Mouse (Mus musculus) CH12.LX (cell line): ENCODE data around the gene Rcan2. TPM values are rescaled to one million over a fixed set of nuclear protein-coding genes. Genes with fewer than 3 reads are reported as not detected.

ENCODE experiments used
- DNase-seq: peaks from one replicate; pipeline ENCODE4 v3.0.0-alpha.2; 2013; ENCODE audit errors: extremely low read depth
- H3K27ac ChIP-seq: 2 replicates; pipeline ENCODE4 v1.5.1; 2012; ENCODE audit warnings: low read depth, mild to moderate bottlenecking, control low read depth, moderate library complexity; ENCODE audit not compliant: insufficient read depth
- H3K27me3 ChIP-seq: replicated peaks from 2 replicates; pipeline ENCODE3; 2012; ENCODE audit warnings: inconsistent platforms
- H3K36me3 ChIP-seq, 2 experiments: replicated peaks in 1 of 2; 2 replicates each; pipeline versions ENCODE3 to v1.6.1; 2012; ENCODE audit warnings: inconsistent platforms in 1 of 2, low read length in 1 of 2, mild to moderate bottlenecking in 1 of 2, mixed read lengths in 1 of 2, moderate library complexity in 1 of 2; ENCODE audit not compliant: control insufficient read depth in 1 of 2, insufficient read depth in 1 of 2
- H3K4me1 ChIP-seq, 2 experiments: 2 replicates each; pipeline ENCODE4 v1.6.1; 2012; ENCODE audit warnings: inconsistent platforms in 1 of 2, moderate library complexity in 1 of 2; ENCODE audit not compliant: insufficient read depth in 2 of 2, control insufficient read depth in 1 of 2
- H3K4me2 ChIP-seq: 2 replicates; pipeline ENCODE4 v1.6.1; 2012; ENCODE audit warnings: low read depth, mild to moderate bottlenecking, control low read depth; ENCODE audit not compliant: poor library complexity, insufficient read depth, severe bottlenecking
- H3K4me3 ChIP-seq, 3 experiments: fragments of 150-350 bp in 1 of 3; sonication (generic) in 1 of 3; replicated peaks in 1 of 3; 2 replicates each; pipeline versions ENCODE3 to v1.5.1; 2011 to 2012; ENCODE audit warnings: low read depth in 2 of 3, low read length in 2 of 3, mild to moderate bottlenecking in 2 of 3, moderate library complexity in 2 of 3, control low read depth in 1 of 3, improper control_type of control experiment in 1 of 3, inconsistent platforms in 1 of 3, mixed read lengths in 1 of 3; ENCODE audit not compliant: poor library complexity in 1 of 3
- H3K79me2 ChIP-seq: replicated peaks from 2 replicates; pipeline ENCODE4 v1.6.1; 2012; ENCODE audit warnings: mild to moderate bottlenecking, moderate library complexity; ENCODE audit not compliant: control insufficient read depth, poor library complexity, insufficient read depth, severe bottlenecking; ENCODE audit errors: extremely low read depth
- H3K9ac ChIP-seq: 2 replicates; pipeline ENCODE4 v1.6.1; 2012; ENCODE audit warnings: low read depth, mild to moderate bottlenecking, control low read depth, moderate library complexity; ENCODE audit not compliant: insufficient read depth
- H3K9me3 ChIP-seq: replicated peaks from 2 replicates; pipeline ENCODE3; 2012; ENCODE audit warnings: low read length, inconsistent platforms, mixed read lengths
- CHD2 ChIP-seq: IDR thresholded peaks from 2 replicates; pipeline ENCODE4 v1.6.1; 2011; ENCODE audit warnings: low read length, improper control_type of control experiment
- CTCF ChIP-seq, 2 experiments: IDR thresholded peaks in 1 of 2; conservative IDR thresholded peaks in 1 of 2; 2 replicates each; pipeline ENCODE4 v1.5.1; 2011 to 2012; ENCODE audit warnings: low read depth in 2 of 2, low read length in 2 of 2, improper control_type of control experiment in 1 of 2, inconsistent platforms in 1 of 2, mild to moderate bottlenecking in 1 of 2, moderate library complexity in 1 of 2
- EP300 ChIP-seq: IDR thresholded peaks from 2 replicates; pipeline ENCODE4 v1.6.1; 2011; ENCODE audit warnings: low read length, improper control_type of control experiment
- GABPA ChIP-seq: IDR thresholded peaks from 2 replicates; pipeline ENCODE4 v1.6.1; 2012; ENCODE audit warnings: low read depth, low read length, improper control_type of control experiment, inconsistent platforms; ENCODE audit not compliant: insufficient replicate concordance
- HCFC1 ChIP-seq: IDR thresholded peaks from 2 replicates; pipeline ENCODE4 v1.6.1; 2012; ENCODE audit warnings: low read depth, mild to moderate bottlenecking, inconsistent platforms, low read length, improper control_type of control experiment
- JUN ChIP-seq: IDR thresholded peaks from 2 replicates; pipeline ENCODE4 v1.6.1; 2011; ENCODE audit warnings: low read depth, mild to moderate bottlenecking, low read length, improper control_type of control experiment, moderate library complexity; ENCODE audit not compliant: insufficient read depth
- JUND ChIP-seq: conservative IDR thresholded peaks from 2 replicates; pipeline ENCODE4 v1.6.1; 2011; ENCODE audit warnings: low read depth, low read length, improper control_type of control experiment
- MAFK ChIP-seq: IDR thresholded peaks from 2 replicates; pipeline ENCODE4 v1.6.1; 2011; ENCODE audit warnings: low read length, improper control_type of control experiment; ENCODE audit not compliant: insufficient replicate concordance
- MEF2A ChIP-seq: IDR thresholded peaks from 2 replicates; pipeline ENCODE4 v1.6.1; 2014; ENCODE audit warnings: low read depth, mild to moderate bottlenecking, inconsistent platforms, low read length, improper control_type of control experiment, borderline replicate concordance
- MXI1 ChIP-seq: IDR thresholded peaks from 2 replicates; pipeline ENCODE4 v1.6.1; 2011; ENCODE audit warnings: mild to moderate bottlenecking, low read depth, low read length, improper control_type of control experiment
- MYC ChIP-seq: IDR thresholded peaks from 2 replicates; pipeline ENCODE4 v1.6.1; 2011; ENCODE audit warnings: low read depth, mild to moderate bottlenecking, improper control_type of control experiment, low read length
- NELFE ChIP-seq: IDR thresholded peaks from 2 replicates; pipeline ENCODE4 v1.6.1; 2011; ENCODE audit warnings: low read depth, low read length, improper control_type of control experiment
- PAX5 ChIP-seq: IDR thresholded peaks from 2 replicates; pipeline ENCODE4 v1.6.1; 2012; ENCODE audit warnings: low read length, inconsistent platforms, mixed read lengths
- POLR2A ChIP-seq: IDR thresholded peaks from 2 replicates; pipeline ENCODE4 v1.6.1; 2011; ENCODE audit warnings: low read depth, mild to moderate bottlenecking, improper control_type of control experiment, low read length
- POLR2AphosphoS2 ChIP-seq: IDR thresholded peaks from 2 replicates; pipeline ENCODE4 v1.6.1; 2011; ENCODE audit warnings: low read depth, low read length, improper control_type of control experiment
- RAD21 ChIP-seq: IDR thresholded peaks from 2 replicates; pipeline ENCODE4 v1.6.1; 2011; ENCODE audit warnings: low read depth, mild to moderate bottlenecking, low read length, improper control_type of control experiment, moderate library complexity
- SIN3A ChIP-seq: IDR thresholded peaks from 2 replicates; pipeline ENCODE4 v1.6.1; 2012; ENCODE audit warnings: low read length, improper control_type of control experiment, inconsistent platforms
- SMC3 ChIP-seq: IDR thresholded peaks from 2 replicates; pipeline ENCODE4 v1.6.1; 2011; ENCODE audit warnings: low read depth, low read length, improper control_type of control experiment
- TBP ChIP-seq: conservative IDR thresholded peaks from 2 replicates; pipeline ENCODE4 v1.6.1; 2011; ENCODE audit warnings: low read depth, low read length, improper control_type of control experiment
- TCF12 ChIP-seq: IDR thresholded peaks from 2 replicates; pipeline ENCODE4 v1.6.1; 2014; ENCODE audit warnings: low read depth, mild to moderate bottlenecking, inconsistent platforms, low read length, improper control_type of control experiment
- UBTF ChIP-seq: IDR thresholded peaks from 2 replicates; pipeline ENCODE4 v1.6.1; 2012; ENCODE audit warnings: low read depth, mild to moderate bottlenecking, inconsistent platforms, low read length, improper control_type of control experiment, moderate library complexity
- USF1 ChIP-seq: IDR thresholded peaks from 2 replicates; pipeline ENCODE4 v1.6.1; 2014; ENCODE audit warnings: low read depth, mild to moderate bottlenecking, inconsistent platforms, low read length, improper control_type of control experiment
- USF2 ChIP-seq: conservative IDR thresholded peaks from 2 replicates; pipeline ENCODE4 v1.6.1; 2011; ENCODE audit warnings: low read depth, low read length, improper control_type of control experiment
- ZC3H11A ChIP-seq: IDR thresholded peaks from 2 replicates; pipeline ENCODE4 v1.6.1; 2012; ENCODE audit warnings: low read depth, mild to moderate bottlenecking, inconsistent platforms, low read length, improper control_type of control experiment
- ZKSCAN1 ChIP-seq: IDR thresholded peaks from 2 replicates; pipeline ENCODE4 v1.6.1; 2012; ENCODE audit warnings: low read depth, inconsistent platforms, low read length, improper control_type of control experiment, borderline replicate concordance
- dilution Hi-C: fragments of 300-500 bp; cut with MboI; formaldehyde crosslinking; loops from 2 replicates; pipeline ENCODE4 v1.14.3; 2020; ENCODE audit warnings: low sequenced_read_pairs; ENCODE audit not compliant: extremely low pct_unique_long_range_greater_than_20kb, extremely low pct_ligation_motif_present
- in situ Hi-C: fragments of 300-500 bp; cut with MboI; formaldehyde crosslinking; loops from 3 replicates; pipeline ENCODE4 v1.14.3; 2019; ENCODE audit warnings: low sequenced_read_pairs, low pct_ligation_motif_present, low pct_unique_long_range_greater_than_20kb, mixed read lengths
- polyA plus RNA-seq: library from polyadenylated mRNA; unstranded; fragments of >175 nt; gene quantifications from 2 replicates; pipeline ENCODE4 v1.2.1, GENCODE M21; 2012; ENCODE audit warnings: low read depth; ENCODE audit not compliant: insufficient read length
- total RNA-seq, 2 experiments: library from RNA; depleted of rRNA; stranded (reverse); fragments of 300-350 nt in 1 of 2; fragments of >200 nt in 1 of 2; gene quantifications; 2 replicates each; pipeline ENCODE4 v1.2.3; 2012 to 2014

Gene Rcan2
- total and polyA plus RNA-seq, 3 experiments = 0.32 to 1.5 TPM; not detected in 1

- Histone ChIP-seq H3K36me3 (no peaks in the 10 kb centered on the region), H3K27me3 (peaks cover 78% of the 10 kb centered on the region), H3K9ac (no peak overlapping the region), H3K4me2 (no peak overlapping the region), H3K27ac (no peak overlapping the region), H3K9me3 (peaks cover 11% of the 10 kb centered on the region), H3K79me2 (no peaks in the 10 kb centered on the region), H3K4me3 (no peak overlapping the region), H3K4me1 (no peaks in the 10 kb centered on the region)
- dilution Hi-C loops = no loop called here
- in situ Hi-C loops = no loop called here
- no peak for DNase-seq
- TF ChIP-seq PAX5 = no peak
- TF ChIP-seq ZKSCAN1 = no peak
- TF ChIP-seq CTCF (conservative IDR thresholded peaks at IDR 0.05 in 1 of 2, IDR thresholded peaks at IDR 0.05 in 1 of 2; ENCODE audit: low read depth in 2 of 2, low read length in 2 of 2) = no peak
- no peak for TF ChIP-seq POLR2AphosphoS2
- TF ChIP-seq SMC3 = no peak
- TF ChIP-seq SIN3A = no peak
- no peak for TF ChIP-seq MYC
- no peak for TF ChIP-seq JUND
- no peak for TF ChIP-seq NELFE
- TF ChIP-seq GABPA = no peak
- TF ChIP-seq UBTF = no peak
- TF ChIP-seq POLR2A = no peak
- TF ChIP-seq USF2 = no peak
- no peak for TF ChIP-seq MAFK
- TF ChIP-seq MXI1 = no peak
- no peak for TF ChIP-seq TBP
- TF ChIP-seq TCF12 = no peak
These were observed 260.2 kb downstream of the Rcan2 start for GRCm38 (mm10) chr17:44061289-44061890.

GRCm38 (mm10) chr17:44068876-44069275 is 267.7 kb downstream of the Rcan2 start:
- in situ Hi-C loops = no loop called here
- no peak for DNase-seq
- no peaks in the 10 kb centered on the region for H3K36me3 ChIP-seq
- H3K9me3 ChIP-seq = peaks cover 6% of the 10 kb centered on the region
- no peak overlapping the region for H3K9ac ChIP-seq
- H3K4me3 ChIP-seq = no peak overlapping the region
- dilution Hi-C loops = no loop called here
- TF ChIP-seq POLR2AphosphoS2 = no peak
- TF ChIP-seq SMC3 = no peak
- no peak for TF ChIP-seq USF1
- TF ChIP-seq MEF2A = no peak
- TF ChIP-seq POLR2A = no peak
- TF ChIP-seq GABPA = no peak
- TF ChIP-seq RAD21 = no peak
- no peak for TF ChIP-seq HCFC1
- no peak for TF ChIP-seq MXI1
- no peak for TF ChIP-seq JUN
- TF ChIP-seq MYC = no peak
- no peak for TF ChIP-seq ZKSCAN1
- no peak for TF ChIP-seq ZC3H11A
- no peak for TF ChIP-seq CHD2
- no peak for TF ChIP-seq EP300
- TF ChIP-seq, all 38 proteins: peak for 0
- H3K4me1 ChIP-seq = no peaks in the 10 kb centered on the region
- H3K27me3 ChIP-seq = peaks cover 79% of the 10 kb centered on the region
- no peak overlapping the region for H3K4me2 ChIP-seq
- H3K27ac ChIP-seq = no peak overlapping the region
- no peaks in the 10 kb centered on the region for H3K79me2 ChIP-seq
